Mouse (Mus musculus) R1 (cell line): ENCODE data around the gene 6030408B16Rik.
"Not testable (repeated sequence)": the region's sequence is repeated elsewhere in the genome, so short reads cannot be mapped to it uniquely, and the experiment has no call there.

Experiments used
- DNase-seq: peaks from one replicate; pipeline ENCODE4 v3.0.0-alpha.2; 2018; ENCODE audit warnings: low read depth, low spot score

6030408B16Rik gene

GRCm38 (mm10) chr15:101320618-101321041 is 27.6 kb downstream of the 6030408B16Rik start:
- DNase-seq, result no peak

GRCm38 (mm10) chr15:101321126-101321525 is 28.1 kb downstream of the 6030408B16Rik start:
- DNase-seq, result no peak

- DNase-seq, result no peak
Observed at GRCm38 (mm10) chr15:101322106-101322505, 29.1 kb downstream of the 6030408B16Rik start.

GRCm38 (mm10) chr15:101322640-101323039 is 29.6 kb downstream of the 6030408B16Rik start:
- no peak for DNase-seq

GRCm38 (mm10) chr15:101323511-101323910 is 30.5 kb downstream of the 6030408B16Rik start:
- DNase-seq, result peak; percentile 51

- not testable (repeated sequence) for DNase-seq
Observed at GRCm38 (mm10) chr15:101324409-101324808, 31.4 kb downstream of the 6030408B16Rik start.

- DNase-seq, result peak; percentile 97
Observed at GRCm38 (mm10) chr15:101325991-101326534, 33.1 kb downstream of the 6030408B16Rik start.

GRCm38 (mm10) chr15:101327282-101327681 is 34.3 kb downstream of the 6030408B16Rik start:
- peak; percentile 88 for DNase-seq

GRCm38 (mm10) chr15:101328876-101329563 is 36.0 kb downstream of the 6030408B16Rik start:
- DNase-seq, result peak; percentile 70

- DNase-seq, result no peak
Observed at GRCm38 (mm10) chr15:101329564-101329892, 36.5 kb downstream of the 6030408B16Rik start.

GRCm38 (mm10) chr15:101331090-101331489 is 38.1 kb downstream of the 6030408B16Rik start:
- DNase-seq, result no peak

GRCm38 (mm10) chr15:101332370-101332769 is 39.4 kb downstream of the 6030408B16Rik start:
- no peak for DNase-seq

- DNase-seq, result no peak
Observed at GRCm38 (mm10) chr15:101333165-101333564, 40.2 kb downstream of the 6030408B16Rik start.

GRCm38 (mm10) chr15:101333648-101334047 is 40.6 kb downstream of the 6030408B16Rik start:
- DNase-seq, result no peak

- DNase-seq, result no peak
Observed at GRCm38 (mm10) chr15:101336474-101337174, 43.6 kb downstream of the 6030408B16Rik start.

GRCm38 (mm10) chr15:101338359-101338758 is 45.3 kb downstream of the 6030408B16Rik start:
- DNase-seq, result no peak

GRCm38 (mm10) chr15:101339537-101339936 is 46.5 kb downstream of the 6030408B16Rik start:
- DNase-seq, result peak; percentile 85

GRCm38 (mm10) chr15:101341797-101342515 is 48.9 kb downstream of the 6030408B16Rik start:
- no peak for DNase-seq
